10 mouse cellular contexts compared by ENCODE assay signal in genomic region chr2:115853221-115853620, GRCm38 (mm10).
A peak's percentile ranks its signal among the peaks of the same experiment; 100 is the strongest.
DNase-seq lines count a peak whose midpoint lies in the region; ATAC-seq and TF ChIP-seq lines count a peak whose summit lies in the region.
"Had no signal": no experiment of that assay in that cellular context is flagged by ENCODE, and none has a peak within 500 bp of the region (broad histone marks: within the 10 kb centered on the region; RNA-seq: fewer than 3 reads in every experiment).

No protein-coding gene starts in this region.

- no peaks in the 10 kb centered on the region for H3K9me3 ChIP-seq in heart, embryonic 12.5 days (replicated peaks)
- H3K9me3 ChIP-seq in forebrain, postnatal 0 days (ENCODE audit: low read length): no peaks in the 10 kb centered on the region
- H3K9me3 ChIP-seq in midbrain, embryonic 13.5 days: no peaks in the 10 kb centered on the region
- H3K9me3 ChIP-seq: liver, embryonic 12.5 days had no signal

- ATAC-seq in heart, embryonic 12.5 days (ENCODE audit: insufficient number of reproducible peaks, low FRiP score): no peak
- ATAC-seq in forebrain, postnatal 0 days: no peak
- ATAC-seq in midbrain, embryonic 13.5 days: no peak
- no peak for ATAC-seq in monocyte, adult 5-6 weeks (replicated peaks; ENCODE audit: insufficient number of reproducible peaks, low FRiP score, low TSS enrichment, poor library complexity, severe bottlenecking)
- ATAC-seq: liver, embryonic 12.5 days had no signal

- H3K4me2 ChIP-seq in heart, embryonic 12.5 days: peak overlapping the region; percentile 78
- peak overlapping the region; percentile 56; the same call in 1 of the 2 replicates for H3K4me2 ChIP-seq in forebrain, postnatal 0 days (ENCODE audit: low read depth)
- peak overlapping the region; percentile 55 for H3K4me2 ChIP-seq in midbrain, embryonic 13.5 days (replicated peaks)

- H3K36me3 ChIP-seq in heart, embryonic 12.5 days: no peaks in the 10 kb centered on the region
- no peaks in the 10 kb centered on the region for H3K36me3 ChIP-seq in forebrain, postnatal 0 days (ENCODE audit: insufficient read depth)
- H3K36me3 ChIP-seq in midbrain, embryonic 13.5 days: no peaks in the 10 kb centered on the region
- H3K36me3 ChIP-seq: liver, embryonic 12.5 days had no signal

- no peak for DNase-seq in heart, adult 11 months
- DNase-seq in brain, embryonic 14.5 days (ENCODE audit: low read depth): peak; percentile 48
- DNase-seq in forebrain, postnatal 0 days: no peak
- DNase-seq in cerebellum, postnatal 25 days: no peak
- DNase-seq in testis, postnatal 14 days (ENCODE audit: low spot score): no peak
- DNase-seq: layer of hippocampus, postnatal 36 days had no signal

- no peak for TF ChIP-seq POLR2A in brain, embryonic 14.5 days (IDR thresholded peaks at IDR 0.05; ENCODE audit: borderline replicate concordance, extremely low read depth, insufficient read depth, insufficient read length, poor library complexity, severe bottlenecking)

- no peak overlapping the region for H3K9ac ChIP-seq in heart, embryonic 12.5 days
- H3K9ac ChIP-seq in forebrain, postnatal 0 days: no peak overlapping the region
- no peak overlapping the region for H3K9ac ChIP-seq in midbrain, embryonic 13.5 days (replicated peaks)
- H3K9ac ChIP-seq: liver, embryonic 12.5 days had no signal

- TF ChIP-seq CTCF in brain, embryonic 14.5 days (IDR thresholded peaks at IDR 0.05; ENCODE audit: borderline replicate concordance, extremely low read depth, insufficient read depth, insufficient read length): no peak
- no peak for TF ChIP-seq CTCF in forebrain, postnatal 0 days (IDR thresholded peaks at IDR 0.05; ENCODE audit: low read depth)

- WGBS in heart, embryonic 12.5 days: 23% methylated on average over 4 of the region's 4 CpGs
- WGBS in forebrain, postnatal 0 days: 16% methylated on average over 4 of the region's 4 CpGs
- WGBS in midbrain, embryonic 13.5 days: under 1% methylated on average over 4 of the region's 4 CpGs

- no peak overlapping the region for H3K4me3 ChIP-seq in heart, embryonic 12.5 days
- no peak overlapping the region for H3K4me3 ChIP-seq in forebrain, postnatal 0 days (ENCODE audit: low read depth, low read length)
- no peak overlapping the region for H3K4me3 ChIP-seq in midbrain, embryonic 13.5 days (replicated peaks)
- H3K4me3 ChIP-seq: liver, embryonic 12.5 days had no signal

- H3K4me1 ChIP-seq in heart, embryonic 12.5 days (replicated peaks): peaks cover 34% of the 10 kb centered on the region
- H3K4me1 ChIP-seq in forebrain, postnatal 0 days (ENCODE audit: insufficient read depth): peaks cover 9% of the 10 kb centered on the region
- peaks cover 41% of the 10 kb centered on the region for H3K4me1 ChIP-seq in midbrain, embryonic 13.5 days (replicated peaks)
- H3K4me1 ChIP-seq: liver, embryonic 12.5 days had no signal

- H3K27ac ChIP-seq in heart, embryonic 12.5 days (ENCODE audit: poor library complexity, severe bottlenecking): no peak overlapping the region
- H3K27ac ChIP-seq in forebrain, postnatal 0 days (ENCODE audit: low read depth, low read length): peak overlapping the region; percentile 82
- no peak overlapping the region for H3K27ac ChIP-seq in midbrain, embryonic 13.5 days
- H3K27ac ChIP-seq: liver, embryonic 12.5 days had no signal

- 0 out of 2 replicates have a peak, but pooled peaks cover 5% of the 10 kb centered on the region for H3K27me3 ChIP-seq in heart, embryonic 12.5 days (replicated peaks)
- H3K27me3 ChIP-seq in forebrain, postnatal 0 days (ENCODE audit: insufficient read depth, low read length): peaks cover 12% of the 10 kb centered on the region; the same call in 1 of the 2 replicates
- peaks cover 68% of the 10 kb centered on the region for H3K27me3 ChIP-seq in midbrain, embryonic 13.5 days
